Mouse (Mus musculus) spleen, postnatal 0 days (tissue): ENCODE measurements around the gene Olfr549. TPM values are rescaled to one million over a fixed set of nuclear protein-coding genes. Genes with fewer than 3 reads are reported as not detected.

Experiments
- polyA plus RNA-seq: library from polyadenylated mRNA; unstranded; fragments of >200 nt; fragmentation: Nextera tagmentation; extraction: Ambion mirVana; gene quantifications from 2 replicates; pipeline ENCODE4 v1.2.1, GENCODE M21; 2015

The Olfr549 gene
- not detected in 2 replicates for polyA plus RNA-seq

GRCm38 (mm10) chr7:102549570-102549969 lies at the start of gene Olfr549:
TSS of gene Olfr549 (plus strand) at chr7:102549870.

GRCm38 (mm10) chr7:102534449-102534848 lies 15.2 kb upstream of the Olfr549 start, which contains the start of gene Olfr547:
TSS of gene Olfr547 (plus strand) at chr7:102534749.

GRCm38 (mm10) chr7:102540596-102540995 lies 9.1 kb upstream of the Olfr549 start, which contains the start of gene Olfr548-ps1:
TSS of gene Olfr548-ps1 (plus strand) at chr7:102540896.

GRCm38 (mm10) chr7:102564999-102565997 lies 15.6 kb downstream of the Olfr549 start, which contains the start of gene Trim21:
TSS of gene Trim21 (minus strand) at chr7:102565486.

GRCm38 (mm10) chr7:102571142-102571541 lies 21.5 kb downstream of the Olfr549 start, which contains the start of gene Olfr550:
TSS of gene Olfr550 (plus strand) at chr7:102571442.

GRCm38 (mm10) chr7:102591786-102592185 lies 42.1 kb downstream of the Olfr549 start, which contains the start of gene Olfr551:
TSS of gene Olfr551 (minus strand) at chr7:102591886.

GRCm38 (mm10) chr7:102597378-102598031 lies 47.8 kb downstream of the Olfr549 start, which contains the start of gene Olfr552:
TSS of gene Olfr552 (plus strand) at chr7:102597770.

Other genes starting within 250 kb of the Olfr549 start
- 179 and 203 TPM in 2 replicates for gene Rrm1, start 108.2 kb upstream of the Olfr549 start, polyA plus RNA-seq
- gene Olfr543, start 68.2 kb upstream of the Olfr549 start, polyA plus RNA-seq: 0.51 and 0.91 TPM in 2 replicates
- 0.19 and 0.34 TPM in 2 replicates for gene Olfr544, start 61.6 kb upstream of the Olfr549 start, polyA plus RNA-seq
- 0.08 TPM in 1 of 2 replicates, not detected in the other for gene Olfr545, start 50.3 kb upstream of the Olfr549 start, polyA plus RNA-seq
- not detected in 2 replicates for gene Olfr547, start 15.1 kb upstream of the Olfr549 start, polyA plus RNA-seq
- gene Olfr548-ps1, start 9.0 kb upstream of the Olfr549 start, polyA plus RNA-seq: not detected in 2 replicates
- 1.1 and 1.3 TPM in 2 replicates for gene Trim21, start 15.6 kb downstream of the Olfr549 start, polyA plus RNA-seq
- gene Olfr550, start 21.6 kb downstream of the Olfr549 start, polyA plus RNA-seq: not detected in 2 replicates
- not detected in 2 replicates for gene Olfr551, start 42.0 kb downstream of the Olfr549 start, polyA plus RNA-seq
- not detected in 2 replicates for gene Olfr552, start 47.9 kb downstream of the Olfr549 start, polyA plus RNA-seq
- gene Olfr553, start 68.3 kb downstream of the Olfr549 start, polyA plus RNA-seq: not detected in 2 replicates
- gene Olfr554, start 88.6 kb downstream of the Olfr549 start, polyA plus RNA-seq: not detected in 2 replicates
- gene Olfr555, start 109.0 kb downstream of the Olfr549 start, polyA plus RNA-seq: not detected in 2 replicates
- gene Olfr556, start 115.0 kb downstream of the Olfr549 start, polyA plus RNA-seq: not detected in 2 replicates
- 3.6 and 4.1 TPM in 2 replicates for gene Trim68, start 137.5 kb downstream of the Olfr549 start, polyA plus RNA-seq
- not detected in 2 replicates for gene Olfr557, start 146.0 kb downstream of the Olfr549 start, polyA plus RNA-seq
- gene Olfr558, start 152.3 kb downstream of the Olfr549 start, polyA plus RNA-seq: 0.06 TPM in 1 of 2 replicates, not detected in the other
- not detected in 2 replicates for gene Olfr33, start 169.2 kb downstream of the Olfr549 start, polyA plus RNA-seq
- gene Olfr559, start 177.6 kb downstream of the Olfr549 start, polyA plus RNA-seq: not detected in 2 replicates
- not detected in 2 replicates for gene Olfr560, start 209.5 kb downstream of the Olfr549 start, polyA plus RNA-seq
- not detected in 2 replicates for gene Olfr78, start 209.6 kb downstream of the Olfr549 start, polyA plus RNA-seq
- not detected in 2 replicates for gene Olfr561, start 221.4 kb downstream of the Olfr549 start, polyA plus RNA-seq